Mouse (Mus musculus) left cerebral cortex, postnatal 14 days (tissue): Measurements from ENCODE around the gene Mmachc. TPM values are rescaled to one million over a fixed set of nuclear protein-coding genes. Genes with fewer than 3 reads are reported as not detected.
A peak's percentile ranks its signal among the peaks of the same experiment; 100 is the strongest.

Source experiments
- DNase-seq, 2 experiments: peaks; one replicate each; pipeline ENCODE4 v3.0.0; 2021 to 2022; ENCODE audit warnings: low spot score in 2 of 2, mixed read lengths in 1 of 2
- intact Hi-C: fragments of 180-260 bp; cut with DNase I; formaldehyde crosslinking; loops from one replicate; pipeline ENCODE4 v1.15.1; 2025
- long read RNA-seq, 2 experiments: library from polyadenylated mRNA; stranded (forward); transcript quantifications; one replicate each; pipeline ENCODE4 v2.0.0; 2021
- total RNA-seq, 2 experiments: library from RNA; stranded (reverse); gene quantifications; 2 replicates each; pipeline ENCODE4 v1.2.3; 2021

Mmachc gene
- 10 to 100 TPM; 14.6 to 17.0 TPM for total RNA-seq
- long read RNA-seq, experiment 1, transcript Mmachc-201 (4 exons, 2,106 nt) = major isoform, 7 of 7 reads
- long read RNA-seq, experiment 1, partial matches to known transcripts = 0 of 7 reads
- long read RNA-seq, experiment 1, other reads (novel, unspliced or antisense) = 0 of 7 reads
- long read RNA-seq, experiment 2, transcript Mmachc-201 (4 exons, 2,106 nt) = major isoform, 6 of 12 reads
- long read RNA-seq, experiment 2, partial matches to known transcripts = 1 of 12 reads
- long read RNA-seq, experiment 2, other reads (novel, unspliced or antisense) = 5 of 12 reads

- intact Hi-C loops = no loop called here
- DNase-seq = peak; percentile 94 to 99
Observed at GRCm38 (mm10) chr4:116708201-116708764, at the start of gene Mmachc, which contains the start of gene Ccdc163. TSS of gene Mmachc (minus strand) at chr4:116708406. TSS of gene Ccdc163 (plus strand) at chr4:116708509.

- no peak for DNase-seq
- intact Hi-C loops = no loop called here
Observed at GRCm38 (mm10) chr4:116749750-116750149, 41.5 kb upstream of the Mmachc start.

- intact Hi-C loops = no loop called here
- no peak for DNase-seq
Observed at GRCm38 (mm10) chr4:116738972-116739751, 31.0 kb upstream of the Mmachc start.

- intact Hi-C loops = no loop called here
- DNase-seq = no peak
Observed at GRCm38 (mm10) chr4:116734996-116735395, 26.8 kb upstream of the Mmachc start.

GRCm38 (mm10) chr4:116732355-116732754, 24.1 kb upstream of the Mmachc start:
- intact Hi-C loops = no loop called here
- no peak for DNase-seq

- intact Hi-C loops = no loop called here
- no peak for DNase-seq
Observed at GRCm38 (mm10) chr4:116731077-116731476, 22.9 kb upstream of the Mmachc start.

- intact Hi-C loops = no loop called here
- no peak for DNase-seq
Observed at GRCm38 (mm10) chr4:116729532-116729931, 21.3 kb upstream of the Mmachc start.

GRCm38 (mm10) chr4:116727401-116727800, 19.2 kb upstream of the Mmachc start:
- DNase-seq = no peak
- intact Hi-C loops = no loop called here

GRCm38 (mm10) chr4:116725444-116725843, 17.2 kb upstream of the Mmachc start:
- no peak for DNase-seq
- intact Hi-C loops = no loop called here

- DNase-seq = no peak
- intact Hi-C loops = loop anchor here (5.0 kb wide), 1 partner anchor 265 kb away; no protein-coding TSS in a partner anchor
Observed at GRCm38 (mm10) chr4:116722230-116722629, 14.0 kb upstream of the Mmachc start.

GRCm38 (mm10) chr4:116721098-116721628, 13.0 kb upstream of the Mmachc start:
- intact Hi-C loops = loop anchor here (5.0 kb wide), 1 partner anchor 266 kb away; no protein-coding TSS in a partner anchor
- no peak for DNase-seq

- intact Hi-C loops = loop anchor here (5.0 kb wide), 1 partner anchor 267 kb away; no protein-coding TSS in a partner anchor
- DNase-seq = peak; percentile 95 to 98
Observed at GRCm38 (mm10) chr4:116720343-116721097, 12.3 kb upstream of the Mmachc start, which contains the start of gene Tesk2. TSS of gene Tesk2 (plus strand) at chr4:116720948.

- DNase-seq = peak; percentile 78 to 80
- intact Hi-C loops = loop anchor here (1.0 kb wide), 1 partner anchor 69 kb away; no protein-coding TSS in a partner anchor
Observed at GRCm38 (mm10) chr4:116719396-116719795, 11.2 kb upstream of the Mmachc start.

- intact Hi-C loops = no loop called here
- no peak for DNase-seq
Observed at GRCm38 (mm10) chr4:116712536-116712935, 4.3 kb upstream of the Mmachc start.

GRCm38 (mm10) chr4:116710154-116710553, 1.9 kb upstream of the Mmachc start:
- intact Hi-C loops = no loop called here
- no peak for DNase-seq

GRCm38 (mm10) chr4:116708791-116709390, 685 bp upstream of the Mmachc start:
- no peak for DNase-seq
- intact Hi-C loops = no loop called here

- intact Hi-C loops = no loop called here
- DNase-seq = peak; percentile 12 to 35
Observed at GRCm38 (mm10) chr4:116707666-116708065, 540 bp downstream of the Mmachc start.

- peak; percentile 66 to 68 for DNase-seq
- intact Hi-C loops = no loop called here
Observed at GRCm38 (mm10) chr4:116703804-116704203, 4.4 kb downstream of the Mmachc start.

- intact Hi-C loops = no loop called here
- no peak for DNase-seq
Observed at GRCm38 (mm10) chr4:116700964-116701363, 7.2 kb downstream of the Mmachc start.
